Mouse (Mus musculus) thymus, adult 2 months (tissue): Measurements from ENCODE around the gene Nrp2.

Source experiments
- CTCF ChIP-seq: fragments of 200-500 bp; IDR thresholded peaks from 2 replicates; pipeline ENCODE4 v1.5.1; 2012; ENCODE audit warnings: mild to moderate bottlenecking, control low read depth, low read length, moderate library complexity, borderline replicate concordance; ENCODE audit not compliant: control insufficient read depth, poor library complexity, insufficient read depth; ENCODE audit errors: extremely low read depth
- POLR2A ChIP-seq: fragments of 200-500 bp; IDR thresholded peaks from 2 replicates; pipeline ENCODE4 v1.6.1; 2012; ENCODE audit warnings: mild to moderate bottlenecking, low read length, control low read depth, moderate library complexity; ENCODE audit not compliant: control insufficient read depth, poor library complexity, insufficient read depth; ENCODE audit errors: extremely low read depth

GRCm38 (mm10) chr1:62777320-62778235 is 74.5 kb downstream of the Nrp2 start:
- no peak for TF ChIP-seq POLR2A
- TF ChIP-seq CTCF, result no peak
